Mouse (Mus musculus): ENCODE measurements around the gene Scgb2a2.

- TF ChIP-seq POLR2A (IDR thresholded peaks at IDR 0.05; ENCODE audit: borderline replicate concordance, extremely low read depth, low read depth, low read length), result no peak
- no peak for TF ChIP-seq CTCF (IDR thresholded peaks at IDR 0.05; ENCODE audit: insufficient read depth, low read length)
Measured at GRCm38 (mm10) chr19:9898339-9899066, 51.1 kb downstream of the Scgb2a2 start.
